Mouse (Mus musculus) central nervous system, embryonic 11.5 days (tissue): ENCODE measurements around the gene Fibp. TPM values are rescaled to one million over a fixed set of nuclear protein-coding genes. Genes with fewer than 3 reads are reported as not detected.

Experiments used
- polyA plus RNA-seq: library from polyadenylated mRNA; depleted of rRNA; stranded (reverse); fragments of >200 nt; gene quantifications from 2 replicates; pipeline ENCODE4 v1.2.3, GENCODE M21; 2012; rRNA removed

Fibp gene
- 124 and 130 TPM in 2 replicates for polyA plus RNA-seq

GRCm38 (mm10) chr19:5460465-5460911 lies at the start of gene Fibp:
TSS of gene Fibp (plus strand) at chr19:5460615.

GRCm38 (mm10) chr19:5424782-5425741 lies 35.4 kb upstream of the Fibp start, which contains the start of the genes Drap1 and AI837181:
TSS of gene Drap1 (minus strand) at chr19:5424979.
TSS of gene AI837181 (plus strand) at chr19:5425144.

GRCm38 (mm10) chr19:5447515-5448353 lies 12.7 kb upstream of the Fibp start, which contains the start of gene Fosl1:
TSS of gene Fosl1 (plus strand) at chr19:5447547.

GRCm38 (mm10) chr19:5457746-5458442 lies 2.5 kb upstream of the Fibp start, which contains the start of gene Ccdc85b:
TSS of gene Ccdc85b (minus strand) at chr19:5457894.

GRCm38 (mm10) chr19:5468374-5468773 lies 8.0 kb downstream of the Fibp start, which contains the start of gene Ctsw:
TSS of gene Ctsw (minus strand) at chr19:5468507.

GRCm38 (mm10) chr19:5473720-5474119 lies 13.3 kb downstream of the Fibp start, which contains the start of gene Efemp2:
TSS of gene Efemp2 (plus strand) at chr19:5473954.

GRCm38 (mm10) chr19:5487768-5488550 lies 27.5 kb downstream of the Fibp start, which contains the start of gene Mus81:
TSS of gene Mus81 (minus strand) at chr19:5488402.

GRCm38 (mm10) chr19:5490313-5490897 lies 30.0 kb downstream of the Fibp start, which contains the start of gene Cfl1:
TSS of gene Cfl1 (plus strand) at chr19:5490455.

GRCm38 (mm10) chr19:5503687-5504086 lies 43.3 kb downstream of the Fibp start, which contains the start of gene 1700020D05Rik:
TSS of gene 1700020D05Rik (minus strand) at chr19:5503787.

GRCm38 (mm10) chr19:5510031-5511026 lies 49.9 kb downstream of the Fibp start, which contains the start of gene Snx32:
TSS of gene Snx32 (minus strand) at chr19:5510538.

Other genes starting within 250 kb of the Fibp start
- 20.7 and 31.9 TPM in 2 replicates for gene Pacs1, start 187.5 kb upstream of the Fibp start, polyA plus RNA-seq
- gene Sf3b2, start 165.2 kb upstream of the Fibp start, polyA plus RNA-seq: 215 and 289 TPM in 2 replicates
- 11.0 and 14.5 TPM in 2 replicates for gene Gal3st3, start 162.3 kb upstream of the Fibp start, polyA plus RNA-seq
- not detected in 2 replicates for gene Catsper1, start 124.9 kb upstream of the Fibp start, polyA plus RNA-seq
- gene Cst6, start 111.0 kb upstream of the Fibp start, polyA plus RNA-seq: 0.28 and 0.50 TPM in 2 replicates
- 60.1 and 61.8 TPM in 2 replicates for gene Eif1ad, start 93.9 kb upstream of the Fibp start, polyA plus RNA-seq
- gene Banf1, start 93.4 kb upstream of the Fibp start, polyA plus RNA-seq: 242 and 255 TPM in 2 replicates
- gene Sart1, start 71.9 kb upstream of the Fibp start, polyA plus RNA-seq: 85.1 and 210 TPM in 2 replicates
- 0.06 and 0.07 TPM in 2 replicates for gene Tsga10ip, start 58.1 kb upstream of the Fibp start, polyA plus RNA-seq
- gene Drap1, start 35.6 kb upstream of the Fibp start, polyA plus RNA-seq: 236 and 321 TPM in 2 replicates
- 34.9 and 60.1 TPM in 2 replicates for gene AI837181, start 35.5 kb upstream of the Fibp start, polyA plus RNA-seq
- gene Fosl1, start 13.1 kb upstream of the Fibp start, polyA plus RNA-seq: 0.02 and 0.04 TPM in 2 replicates
- gene Ccdc85b, start 2.7 kb upstream of the Fibp start, polyA plus RNA-seq: 7.7 and 12.9 TPM in 2 replicates
- gene Ctsw, start 7.9 kb downstream of the Fibp start, polyA plus RNA-seq: 0.94 and 1.4 TPM in 2 replicates
- gene Efemp2, start 13.3 kb downstream of the Fibp start, polyA plus RNA-seq: 47.9 and 83.7 TPM in 2 replicates
- gene Mus81, start 27.8 kb downstream of the Fibp start, polyA plus RNA-seq: 38.4 and 39.4 TPM in 2 replicates
- 1,441 and 1,801 TPM in 2 replicates for gene Cfl1, start 29.8 kb downstream of the Fibp start, polyA plus RNA-seq
- gene 1700020D05Rik, start 43.2 kb downstream of the Fibp start, polyA plus RNA-seq: 2.5 and 3.1 TPM in 2 replicates
- gene Snx32, start 49.9 kb downstream of the Fibp start, polyA plus RNA-seq: 20.7 and 24.6 TPM in 2 replicates
- 0.14 and 0.21 TPM in 2 replicates for gene Ovol1, start 100.0 kb downstream of the Fibp start, polyA plus RNA-seq
- 1.6 and 2.3 TPM in 2 replicates for gene Ap5b1, start 107.4 kb downstream of the Fibp start, polyA plus RNA-seq
- gene Rnaseh2c, start 141.3 kb downstream of the Fibp start, polyA plus RNA-seq: 132 and 429 TPM in 2 replicates
- gene Kat5, start 149.6 kb downstream of the Fibp start, polyA plus RNA-seq: 106 and 112 TPM in 2 replicates
- 27.4 and 40.6 TPM in 2 replicates for gene Rela, start 176.9 kb downstream of the Fibp start, polyA plus RNA-seq
- 35.6 and 40.2 TPM in 2 replicates for gene Sipa1, start 203.1 kb downstream of the Fibp start, polyA plus RNA-seq
- gene Map3k11, start 228.1 kb downstream of the Fibp start, polyA plus RNA-seq: 28.3 and 30.6 TPM in 2 replicates
- 79.9 and 82.1 TPM in 2 replicates for gene Pcnx3, start 228.3 kb downstream of the Fibp start, polyA plus RNA-seq
- 0.05 TPM in 1 of 2 replicates, not detected in the other for gene Kcnk7, start 243.8 kb downstream of the Fibp start, polyA plus RNA-seq